25 mouse cellular contexts compared by ENCODE assay signal in genomic region chr2:179729802-179730201, GRCm38 (mm10).
A peak's percentile ranks its signal among the peaks of the same experiment; 100 is the strongest.
DNase-seq lines count a peak whose midpoint lies in the region; ATAC-seq and TF ChIP-seq lines count a peak whose summit lies in the region.
"Had no signal": no experiment of that assay in that cellular context is flagged by ENCODE, and none has a peak within 500 bp of the region (broad histone marks: within the 10 kb centered on the region; RNA-seq: fewer than 3 reads in every experiment).

No protein-coding gene starts in this region.

- ATAC-seq in hindbrain, embryonic 11.5 days (ENCODE audit: low FRiP score) = no peak
- peak; percentile 69 for ATAC-seq in hindbrain, postnatal 0 days
- no peak for ATAC-seq in hindbrain, embryonic 14.5 days (ENCODE audit: low FRiP score)
- ATAC-seq in liver, embryonic 12.5 days = peak; percentile 24; the same call in 1 of the 2 replicates
- no peak for ATAC-seq in liver, postnatal 0 days
- peak; percentile 18; the same call in 1 of the 2 replicates for ATAC-seq in neural tube, embryonic 14.5 days (ENCODE audit: low read depth)
- ATAC-seq: activated CD4-positive, CD25-positive, alpha-beta regulatory T cell, adult 4 months; CD4-positive, CD25-positive, alpha-beta regulatory T cell, adult 4 months; forebrain, embryonic 13.5 days; Patski had no signal

- H3K4me1 ChIP-seq in hindbrain, embryonic 10.5 days (replicated peaks) = peaks cover 18% of the 10 kb centered on the region
- no peaks in the 10 kb centered on the region for H3K4me1 ChIP-seq in hindbrain, embryonic 11.5 days (replicated peaks; ENCODE audit: control insufficient read depth, insufficient read depth, low read length)
- peaks cover 7% of the 10 kb centered on the region; the same call in 1 of the 2 replicates for H3K4me1 ChIP-seq in hindbrain, postnatal 0 days (ENCODE audit: insufficient read depth, low read length)
- peaks cover 4% of the 10 kb centered on the region for H3K4me1 ChIP-seq in hindbrain, embryonic 14.5 days (replicated peaks; ENCODE audit: control insufficient read depth, insufficient read depth, low read length)
- H3K4me1 ChIP-seq in liver, embryonic 12.5 days = no peaks in the 10 kb centered on the region
- no peaks in the 10 kb centered on the region for H3K4me1 ChIP-seq in liver, postnatal 0 days (ENCODE audit: insufficient read depth)
- peaks cover 13% of the 10 kb centered on the region; the same call in 1 of the 2 replicates for H3K4me1 ChIP-seq in neural tube, embryonic 14.5 days (ENCODE audit: control insufficient read depth, insufficient read depth, low read length)

- no peak overlapping the region for H3K4me3 ChIP-seq in hindbrain, embryonic 10.5 days
- H3K4me3 ChIP-seq in hindbrain, embryonic 11.5 days (ENCODE audit: low read depth, low read length) = no peak overlapping the region
- H3K4me3 ChIP-seq in hindbrain, postnatal 0 days (ENCODE audit: low read length) = no peak overlapping the region
- no peak overlapping the region for H3K4me3 ChIP-seq in hindbrain, embryonic 14.5 days (replicated peaks; ENCODE audit: low read length)
- no peak overlapping the region for H3K4me3 ChIP-seq in liver, embryonic 12.5 days
- H3K4me3 ChIP-seq in liver, postnatal 0 days (ENCODE audit: low read depth, low read length) = no peak overlapping the region
- H3K4me3 ChIP-seq in neural tube, embryonic 14.5 days (ENCODE audit: low read depth, low read length) = no peak overlapping the region
- H3K4me3 ChIP-seq: embryonic facial prominence, embryonic 10.5 days; embryonic facial prominence, embryonic 12.5 days; forebrain, embryonic 13.5 days had no signal

- TF ChIP-seq CTCF in hindbrain, postnatal 0 days (IDR thresholded peaks at IDR 0.05; ENCODE audit: low read depth) = no peak
- TF ChIP-seq CTCF in liver, postnatal 0 days (IDR thresholded peaks at IDR 0.05; ENCODE audit: low read depth) = no peak

- no peak overlapping the region for H3K9ac ChIP-seq in hindbrain, embryonic 11.5 days (ENCODE audit: low read depth, low read length)
- no peak overlapping the region for H3K9ac ChIP-seq in hindbrain, postnatal 0 days (replicated peaks; ENCODE audit: low read length)
- H3K9ac ChIP-seq in hindbrain, embryonic 14.5 days = no peak overlapping the region
- no peak overlapping the region for H3K9ac ChIP-seq in liver, embryonic 12.5 days
- no peak overlapping the region for H3K9ac ChIP-seq in liver, postnatal 0 days (replicated peaks)
- H3K9ac ChIP-seq in neural tube, embryonic 14.5 days (replicated peaks; ENCODE audit: low read depth, low read length) = no peak overlapping the region
- H3K9ac ChIP-seq: embryonic facial prominence, embryonic 12.5 days; forebrain, embryonic 13.5 days had no signal

- H3K27me3 ChIP-seq in hindbrain, embryonic 10.5 days (ENCODE audit: insufficient read depth, poor library complexity, severe bottlenecking) = 0 out of 2 replicates have a peak, but pooled peaks cover 4% of the 10 kb centered on the region
- no peaks in the 10 kb centered on the region for H3K27me3 ChIP-seq in hindbrain, embryonic 11.5 days (ENCODE audit: control insufficient read depth, insufficient read depth, low read length)
- H3K27me3 ChIP-seq in hindbrain, postnatal 0 days (ENCODE audit: insufficient read depth, low read length) = no peaks in the 10 kb centered on the region
- no peaks in the 10 kb centered on the region for H3K27me3 ChIP-seq in hindbrain, embryonic 14.5 days (ENCODE audit: control insufficient read depth, insufficient read depth, low read length)
- no peaks in the 10 kb centered on the region for H3K27me3 ChIP-seq in liver, embryonic 12.5 days (replicated peaks)
- H3K27me3 ChIP-seq in liver, postnatal 0 days (ENCODE audit: insufficient read depth, low read length) = no peaks in the 10 kb centered on the region
- H3K27me3 ChIP-seq in neural tube, embryonic 14.5 days (ENCODE audit: control insufficient read depth, insufficient read depth, low read length) = no peaks in the 10 kb centered on the region
- H3K27me3 ChIP-seq: CH12.LX; forebrain, embryonic 13.5 days; Patski had no signal

- H3K36me3 ChIP-seq in hindbrain, embryonic 10.5 days = no peaks in the 10 kb centered on the region
- H3K36me3 ChIP-seq in hindbrain, embryonic 11.5 days (ENCODE audit: control insufficient read depth, insufficient read depth, low read length) = no peaks in the 10 kb centered on the region
- H3K36me3 ChIP-seq in hindbrain, postnatal 0 days (ENCODE audit: insufficient read depth, low read length) = no peaks in the 10 kb centered on the region
- H3K36me3 ChIP-seq in hindbrain, embryonic 14.5 days (replicated peaks; ENCODE audit: control insufficient read depth, insufficient read depth) = no peaks in the 10 kb centered on the region
- no peaks in the 10 kb centered on the region for H3K36me3 ChIP-seq in liver, embryonic 12.5 days
- no peaks in the 10 kb centered on the region for H3K36me3 ChIP-seq in liver, postnatal 0 days (replicated peaks; ENCODE audit: insufficient read depth, low read length)
- H3K36me3 ChIP-seq in neural tube, embryonic 14.5 days (ENCODE audit: control insufficient read depth, insufficient read depth, low read length) = no peaks in the 10 kb centered on the region
- H3K36me3 ChIP-seq: embryonic facial prominence, embryonic 10.5 days; embryonic facial prominence, embryonic 12.5 days; G1E had no signal

- no peak overlapping the region for H3K4me2 ChIP-seq in hindbrain, embryonic 11.5 days (replicated peaks; ENCODE audit: low read depth, low read length)
- H3K4me2 ChIP-seq in hindbrain, postnatal 0 days (ENCODE audit: low read depth, low read length) = no peak overlapping the region
- no peak overlapping the region for H3K4me2 ChIP-seq in hindbrain, embryonic 14.5 days (replicated peaks)
- H3K4me2 ChIP-seq in liver, embryonic 12.5 days = no peak overlapping the region
- H3K4me2 ChIP-seq in liver, postnatal 0 days (ENCODE audit: low read depth, low read length) = no peak overlapping the region
- no peak overlapping the region for H3K4me2 ChIP-seq in neural tube, embryonic 14.5 days (ENCODE audit: low read depth, low read length)
- H3K4me2 ChIP-seq: embryonic facial prominence, embryonic 12.5 days; forebrain, embryonic 13.5 days had no signal

- TF ChIP-seq EP300 in liver, postnatal 0 days (IDR thresholded peaks at IDR 0.05; ENCODE audit: low read depth) = no peak

- no peaks in the 10 kb centered on the region for H3K9me3 ChIP-seq in hindbrain, embryonic 10.5 days
- H3K9me3 ChIP-seq in hindbrain, embryonic 11.5 days (ENCODE audit: control insufficient read depth, low read length) = no peaks in the 10 kb centered on the region
- no peaks in the 10 kb centered on the region for H3K9me3 ChIP-seq in hindbrain, postnatal 0 days (ENCODE audit: low read length)
- H3K9me3 ChIP-seq in hindbrain, embryonic 14.5 days (ENCODE audit: control insufficient read depth, low read length) = no peaks in the 10 kb centered on the region
- H3K9me3 ChIP-seq in liver, embryonic 12.5 days (replicated peaks) = no peaks in the 10 kb centered on the region
- no peaks in the 10 kb centered on the region for H3K9me3 ChIP-seq in liver, postnatal 0 days (ENCODE audit: low read length)
- H3K9me3 ChIP-seq in neural tube, embryonic 14.5 days (ENCODE audit: control insufficient read depth, low read length) = no peaks in the 10 kb centered on the region
- H3K9me3 ChIP-seq: embryonic facial prominence, embryonic 10.5 days; embryonic facial prominence, embryonic 12.5 days; forebrain, embryonic 13.5 days had no signal

- no peak for DNase-seq in hindbrain, embryonic 10.5 days (ENCODE audit: low spot score)
- no peak for DNase-seq in hindbrain, embryonic 11.5 days (ENCODE audit: low spot score)
- DNase-seq in hindbrain, postnatal 0 days (ENCODE audit: low spot score) = peak; percentile 44
- DNase-seq in hindbrain, embryonic 14.5 days (ENCODE audit: low spot score) = no peak
- no peak for DNase-seq in liver, postnatal 0 days
- no peak for DNase-seq in neural tube, embryonic 10.5 days (ENCODE audit: extremely low spot score, low spot score)
- DNase-seq: adrenal gland, adult 8-10 months; adrenal gland, postnatal 14 days; adrenal gland, postnatal 36 days; B cell, adult 2 months; cerebellum, adult 11-12 months; cerebellum, adult 2 months; cerebellum, adult 9-10 months; cerebellum, postnatal 10 days; cerebellum, postnatal 25 days had no signal

- H3K27ac ChIP-seq in hindbrain, embryonic 10.5 days = 0 out of 2 replicates have a peak overlapping the region, but pooled peaks have one; percentile 5
- H3K27ac ChIP-seq in hindbrain, embryonic 11.5 days (ENCODE audit: low read depth, low read length) = no peak overlapping the region
- H3K27ac ChIP-seq in hindbrain, postnatal 0 days = no peak overlapping the region
- no peak overlapping the region for H3K27ac ChIP-seq in hindbrain, embryonic 14.5 days
- no peak overlapping the region for H3K27ac ChIP-seq in liver, embryonic 12.5 days
- H3K27ac ChIP-seq in liver, postnatal 0 days (ENCODE audit: low read depth) = no peak overlapping the region
- H3K27ac ChIP-seq in neural tube, embryonic 14.5 days (ENCODE audit: low read depth, low read length) = no peak overlapping the region
- H3K27ac ChIP-seq: embryonic facial prominence, embryonic 10.5 days; embryonic facial prominence, embryonic 12.5 days; forebrain, embryonic 13.5 days had no signal

- 87% methylated on average over 4 of the region's 4 CpGs for WGBS in hindbrain, embryonic 10.5 days
- WGBS in hindbrain, embryonic 11.5 days = 79% methylated on average over 4 of the region's 4 CpGs
- WGBS in hindbrain, postnatal 0 days = 64% methylated on average over 4 of the region's 4 CpGs
- 75% methylated on average over 4 of the region's 4 CpGs for WGBS in hindbrain, embryonic 14.5 days
- WGBS in liver, embryonic 12.5 days (ENCODE audit: insufficient replicate concordance) = 73% methylated on average over 4 of the region's 4 CpGs
- 82% methylated on average over 4 of the region's 4 CpGs for WGBS in liver, postnatal 0 days (ENCODE audit: insufficient replicate concordance)
- WGBS in neural tube, embryonic 14.5 days = 81% methylated on average over 4 of the region's 4 CpGs

Comparison
In these comparisons a context has a peak if more than half of its experiments do, and no peak if none do; other contexts are left out.
1. ATAC-seq: peak in hindbrain, postnatal 0 days (single experiment), liver, embryonic 12.5 days (single experiment) and neural tube, embryonic 14.5 days (single experiment); none in hindbrain, embryonic 11.5 days (single experiment), hindbrain, embryonic 14.5 days (single experiment) and liver, postnatal 0 days (single experiment).